Mouse (Mus musculus) spleen, adult 2 months (tissue): Measurements from ENCODE around the gene Erv3.

Experiments used
- CTCF ChIP-seq: fragments of 200-500 bp; IDR thresholded peaks from 2 replicates; pipeline ENCODE4 v1.5.1; 2011; ENCODE audit warnings: mild to moderate bottlenecking, inconsistent platforms; ENCODE audit not compliant: insufficient read depth, insufficient read length, insufficient replicate concordance; ENCODE audit errors: extremely low read depth
- POLR2A ChIP-seq: fragments of 200-500 bp; IDR thresholded peaks from 2 replicates; pipeline ENCODE4 v1.6.1; 2011; ENCODE audit warnings: low read depth, low read length, inconsistent platforms

- no peak for TF ChIP-seq CTCF
- TF ChIP-seq POLR2A = no peak
These were observed 4.8 kb upstream of the Erv3 start for GRCm38 (mm10) chr2:131864262-131864796.
